Mouse (Mus musculus) left cerebral cortex, adult 2 months (tissue): ENCODE data around the gene Masp1. TPM values are rescaled to one million over a fixed set of nuclear protein-coding genes. Genes with fewer than 3 reads are reported as not detected.
A peak's percentile ranks its signal among the peaks of the same experiment; 100 is the strongest.

Source experiments
- DNase-seq, 2 experiments: peaks; one replicate each; pipeline ENCODE4 v3.0.0; 2021 to 2022; ENCODE audit warnings: low spot score in 2 of 2, mixed read lengths in 1 of 2; ENCODE audit errors: extremely low spot score in 1 of 2
- H3K27ac ChIP-seq: fragments of 200-600 bp; 2 replicates; pipeline ENCODE4 v1.8.1; 2022
- H3K4me3 ChIP-seq: fragments of 200-600 bp; 2 replicates; pipeline ENCODE4 v1.8.1; 2022
- CTCF ChIP-seq: fragments of 200-600 bp; IDR thresholded peaks from 2 replicates; pipeline ENCODE4 v1.8.1; 2022; ENCODE audit warnings: antibody characterized with exemption, mild to moderate bottlenecking, moderate library complexity
- intact Hi-C: fragments of 180-260 bp; cut with DNase I; formaldehyde crosslinking; loops from one replicate; pipeline ENCODE4 v1.15.1; 2025
- total RNA-seq, 2 experiments: library from RNA; stranded (reverse); gene quantifications; 2 replicates each; pipeline ENCODE4 v1.2.3; 2021

Gene Masp1
- total RNA-seq, 2 experiments from 2014 or later: 12.6 to 14.6 TPM

DNA sequence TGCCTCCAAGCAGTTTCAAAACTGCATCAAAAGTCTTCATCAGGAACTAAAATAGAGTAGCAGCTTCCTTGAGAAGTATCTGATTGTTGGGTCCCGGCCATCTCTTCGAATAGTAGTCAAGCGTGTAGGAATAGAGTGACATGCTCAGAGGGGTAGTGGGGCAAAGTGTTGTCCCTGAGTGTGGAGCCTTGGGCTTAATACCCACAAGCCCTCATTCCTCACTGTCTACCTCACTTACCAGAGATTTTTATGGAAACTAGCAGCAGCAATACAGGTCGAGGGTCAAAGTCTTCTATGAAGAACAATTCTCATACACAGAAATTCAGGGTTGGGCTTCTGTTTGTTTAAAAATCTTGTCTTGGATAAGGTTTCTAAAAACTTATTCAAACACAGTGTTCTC is 69.8 kb downstream of the Masp1 start:
- Histone ChIP-seq H3K27ac (no peak overlapping the region), H3K4me3 (no peak overlapping the region)
- no peak for TF ChIP-seq CTCF
- intact Hi-C loops: no loop called here
- no peak for DNase-seq

DNA sequence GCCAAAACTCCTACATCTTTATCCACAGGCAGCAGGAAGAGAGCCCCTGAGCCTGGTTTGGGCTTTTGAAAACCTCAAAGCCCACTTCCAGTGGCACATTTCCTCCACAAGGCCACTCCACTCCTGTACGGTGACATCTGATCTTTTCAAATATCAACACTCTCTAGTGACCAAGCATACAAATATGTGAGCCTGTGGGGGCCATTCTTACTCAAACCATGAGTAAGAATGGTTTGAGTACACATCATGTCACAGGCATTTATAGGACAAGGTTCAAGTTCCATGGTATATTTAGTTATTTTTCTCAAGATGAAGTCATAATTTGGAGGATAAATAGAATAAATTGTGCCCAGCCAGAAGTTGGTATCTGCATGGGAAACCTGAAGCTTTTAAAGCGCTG is 70.7 kb downstream of the Masp1 start:
- Histone ChIP-seq H3K27ac (no peak overlapping the region), H3K4me3 (no peak overlapping the region)
- intact Hi-C loops: no loop called here
- no peak for TF ChIP-seq CTCF
- DNase-seq: no peak

DNA sequence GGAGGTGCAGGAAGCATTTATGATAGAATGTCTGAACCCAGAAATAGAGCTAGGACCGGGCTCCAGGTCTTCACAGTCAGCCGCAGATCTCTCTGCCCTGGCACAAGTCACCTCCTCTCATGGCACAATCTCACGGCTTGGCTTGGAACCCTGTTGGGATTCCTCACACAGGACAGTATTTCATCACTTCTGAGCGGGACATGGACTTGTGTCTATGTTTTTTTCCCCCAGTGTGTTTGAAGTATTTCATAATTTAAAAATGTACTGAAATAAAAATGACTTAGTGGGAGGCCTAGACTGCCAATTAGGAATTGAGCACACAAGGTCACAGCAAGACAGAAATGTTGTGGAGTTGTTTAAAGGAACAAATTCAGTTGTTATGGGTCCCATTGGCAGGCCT is 76.4 kb downstream of the Masp1 start:
- intact Hi-C loops: no loop called here
- H3K4me3 ChIP-seq: no peak overlapping the region
- no peak overlapping the region for H3K27ac ChIP-seq
- DNase-seq: no peak
- TF ChIP-seq CTCF: no peak

DNA sequence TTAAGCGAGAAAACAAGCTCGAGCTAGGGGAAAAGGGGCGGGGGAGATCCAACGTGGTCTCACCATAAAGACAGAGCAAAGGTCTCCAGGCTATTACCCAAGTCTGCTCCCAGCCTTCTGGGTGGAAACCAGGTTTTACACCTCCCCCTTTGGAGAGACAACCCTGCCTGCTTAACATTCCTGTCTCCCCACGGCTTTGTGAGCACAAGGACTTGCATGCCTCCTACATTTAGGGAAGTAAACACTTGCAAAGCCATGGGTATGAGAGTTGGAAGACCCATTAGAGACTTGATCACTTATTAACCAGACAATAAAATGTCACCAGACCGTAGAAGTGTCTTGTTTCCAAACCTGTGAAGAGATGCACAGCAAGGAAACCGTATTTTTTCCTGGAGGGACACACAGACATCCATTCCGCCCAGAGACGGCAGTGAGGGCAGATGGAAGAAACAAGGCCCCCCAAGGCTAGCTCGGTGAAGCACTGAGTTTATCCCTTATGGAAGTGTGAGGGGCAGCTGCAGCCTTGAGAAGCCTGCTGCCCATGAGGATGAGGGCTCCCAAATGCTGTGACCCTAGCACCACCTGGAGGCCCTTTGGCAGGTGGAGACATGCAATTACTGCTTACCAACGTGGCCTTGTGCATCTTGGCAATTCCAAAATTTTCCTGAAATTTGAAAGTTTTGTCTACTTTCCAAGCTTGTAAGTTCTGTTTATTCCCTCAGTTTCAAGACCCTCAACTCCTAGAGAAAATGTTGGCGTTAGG is 83.0 kb downstream of the Masp1 start:
- intact Hi-C loops: no loop called here
- Histone ChIP-seq H3K27ac (no peak overlapping the region), H3K4me3 (no peak overlapping the region)
- no peak for DNase-seq
- peak; percentile 5 for TF ChIP-seq CTCF

DNA sequence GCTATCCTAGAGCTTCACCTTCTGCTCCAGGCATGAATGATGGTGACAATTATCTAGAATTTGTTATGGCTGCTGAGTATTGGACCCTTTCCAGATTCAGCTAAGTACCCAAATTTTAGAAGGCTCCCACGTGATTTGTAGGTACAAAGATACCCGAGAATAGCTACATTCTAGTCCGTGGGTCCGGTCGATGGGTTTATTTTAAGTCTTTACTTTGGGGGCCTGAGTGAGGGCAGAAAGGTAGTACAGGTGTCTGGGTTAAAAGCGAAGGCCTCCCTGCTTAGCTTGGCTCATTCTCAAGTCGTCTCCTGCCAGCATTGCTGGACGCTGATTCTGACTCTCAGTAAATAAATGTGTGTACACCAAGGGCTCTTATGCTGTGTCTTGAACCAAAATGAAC is 90.6 kb downstream of the Masp1 start:
- intact Hi-C loops: no loop called here
- H3K27ac ChIP-seq: no peak overlapping the region
- H3K4me3 ChIP-seq: no peak overlapping the region
- TF ChIP-seq CTCF: no peak
- no peak for DNase-seq

DNA sequence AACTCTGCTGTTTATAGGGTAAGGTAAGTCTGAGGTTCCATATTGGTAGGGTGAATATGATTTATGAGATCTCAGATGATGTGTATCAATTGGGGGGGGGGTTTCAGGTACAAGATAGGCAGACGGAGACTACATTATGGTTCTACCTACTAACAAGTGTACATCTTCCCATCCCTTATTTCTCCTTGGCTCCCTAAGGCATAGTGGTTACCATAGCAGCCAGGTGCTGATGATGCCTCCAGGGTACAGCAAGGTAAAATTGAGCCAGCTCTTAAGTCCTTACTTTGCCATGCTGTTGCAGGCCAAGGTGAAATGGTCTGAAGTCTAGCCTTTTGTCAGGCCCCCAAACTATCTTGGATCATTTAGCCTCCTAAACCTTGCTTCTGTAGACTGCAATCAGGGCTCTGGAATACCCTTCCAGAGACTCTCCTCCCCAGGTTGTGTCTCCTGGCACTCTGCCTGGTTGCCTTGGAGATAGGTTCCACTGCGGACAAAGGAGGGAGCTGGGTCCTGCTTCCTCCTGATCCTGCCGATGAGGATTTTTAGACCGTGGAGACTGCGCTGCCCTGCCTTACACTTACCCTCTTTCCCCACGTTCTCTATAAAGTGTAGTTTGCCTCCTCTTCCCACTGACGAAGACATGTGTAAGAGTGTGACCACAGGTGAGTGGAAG is 91.8 kb downstream of the Masp1 start, which contains the start of gene Rtp1:
Rtp1 (plus strand) TSS at position 487 of the 673 bp plus-strand sequence.
- no peak for TF ChIP-seq CTCF
- Histone ChIP-seq H3K27ac (no peak within 1 kb of the TSS), H3K4me3 (no peak within 1 kb of the TSS)
- intact Hi-C loops: no loop called here
- DNase-seq: no peak

DNA sequence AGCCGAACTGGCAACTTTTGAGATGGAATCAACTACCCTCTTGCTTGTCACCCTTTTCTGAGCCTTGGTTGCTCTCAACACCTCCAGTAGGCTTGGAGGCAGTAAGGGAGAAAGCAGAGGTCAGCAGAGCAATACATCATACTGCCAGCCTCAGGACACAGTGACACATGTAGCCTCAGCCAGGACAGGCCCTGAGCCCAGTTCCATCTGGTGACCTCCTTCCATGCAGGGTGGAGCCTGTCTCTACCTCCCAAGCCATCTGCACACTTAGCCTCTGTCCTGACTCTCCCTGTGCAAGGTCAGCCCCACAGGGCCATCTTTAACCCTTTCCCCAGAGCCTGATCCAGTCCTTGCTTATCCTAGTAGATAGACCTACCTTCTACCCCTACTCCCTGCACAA is 92.9 kb downstream of the Masp1 start:
- intact Hi-C loops: no loop called here
- no peak for DNase-seq
- H3K4me3 ChIP-seq: no peak overlapping the region
- no peak for TF ChIP-seq CTCF
- H3K27ac ChIP-seq: no peak overlapping the region

DNA sequence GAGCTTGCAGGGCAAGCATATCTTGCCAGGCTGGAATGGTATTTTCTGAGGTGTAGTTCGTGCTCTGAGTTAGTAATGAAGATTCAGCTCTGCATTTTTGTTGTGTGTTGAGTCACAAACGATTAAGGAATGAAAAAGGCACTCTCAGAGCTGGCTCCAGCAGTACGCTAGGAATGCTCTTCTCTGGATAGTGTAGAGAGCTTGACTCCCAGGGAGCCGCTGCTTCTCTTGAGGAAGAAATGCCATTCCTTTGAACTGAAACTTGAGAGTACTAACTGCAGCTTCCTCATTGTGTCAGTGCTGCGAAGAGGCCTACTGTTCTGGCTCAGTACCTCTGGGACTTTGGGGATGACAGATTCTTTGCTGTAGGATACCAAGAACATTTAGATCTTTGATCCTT is 96.8 kb downstream of the Masp1 start:
- Histone ChIP-seq H3K27ac (no peak overlapping the region), H3K4me3 (no peak overlapping the region)
- no peak for TF ChIP-seq CTCF
- intact Hi-C loops: no loop called here
- no peak for DNase-seq

DNA sequence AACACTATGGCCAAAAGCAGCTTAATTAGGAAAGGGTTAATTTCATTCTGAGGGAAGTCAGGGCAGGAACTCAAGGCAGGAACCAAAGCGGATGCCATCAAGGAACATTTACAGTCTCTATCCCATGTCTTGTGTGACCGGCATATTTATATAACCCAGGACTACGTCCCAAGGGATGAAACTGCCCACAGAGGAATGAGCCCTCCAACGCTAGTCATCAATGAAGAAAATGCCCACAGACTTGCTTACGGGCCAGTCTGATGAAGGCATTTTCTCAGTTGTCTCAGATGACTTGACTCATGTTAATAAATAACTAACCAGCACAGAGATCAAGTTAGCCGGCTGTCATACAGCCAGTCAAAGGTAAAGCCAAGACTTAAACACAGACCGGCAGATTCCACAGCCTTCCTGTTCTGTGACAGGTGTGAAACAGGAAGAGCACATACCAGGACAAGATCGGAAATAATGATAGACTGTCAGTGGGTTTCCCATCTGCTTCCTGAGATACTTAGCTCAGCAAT is 101.0 kb downstream of the Masp1 start:
- H3K4me3 ChIP-seq: no peak overlapping the region
- DNase-seq: no peak
- intact Hi-C loops: no loop called here
- TF ChIP-seq CTCF: no peak
- no peak overlapping the region for H3K27ac ChIP-seq

DNA sequence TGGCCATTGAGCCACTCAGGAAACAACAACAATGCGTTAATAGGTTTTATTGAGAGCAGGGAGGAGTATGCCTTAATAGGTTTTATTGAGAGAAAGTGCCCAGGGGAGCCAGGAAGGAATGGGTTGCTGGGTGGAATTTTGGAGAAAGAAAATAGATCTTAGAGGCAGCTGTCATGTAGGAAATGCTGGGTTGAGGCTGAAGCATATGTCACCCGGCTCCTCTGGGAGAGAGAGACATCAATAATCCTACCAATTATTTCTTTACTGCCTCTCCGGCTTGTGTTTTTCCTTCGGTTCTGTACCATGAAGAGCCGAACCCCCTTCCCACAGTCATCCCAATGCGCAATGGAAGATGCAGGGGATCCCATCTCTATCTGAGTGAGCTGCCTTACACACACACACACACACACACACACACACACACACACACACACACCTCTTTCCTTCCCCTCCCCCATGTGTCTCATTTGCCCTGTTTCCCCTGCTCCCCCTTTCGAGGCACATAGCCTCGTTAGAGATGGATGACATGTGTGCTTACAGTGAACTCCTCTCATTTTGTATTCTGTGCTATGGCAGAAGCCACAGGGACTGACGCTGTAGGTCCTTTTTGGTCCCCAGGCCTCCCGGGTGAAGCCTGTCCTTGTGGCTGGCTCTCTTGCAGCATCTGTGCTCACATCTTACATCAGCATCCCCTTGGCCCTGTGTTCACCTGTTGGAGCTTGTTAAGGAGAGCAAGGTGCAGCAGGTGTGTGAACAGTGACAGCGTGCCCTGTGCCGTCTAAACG is 103.0 kb downstream of the Masp1 start:
- Histone ChIP-seq H3K4me3 (no peak overlapping the region), H3K27ac (no peak overlapping the region)
- no peak for DNase-seq
- no peak for TF ChIP-seq CTCF
- intact Hi-C loops: no loop called here

DNA sequence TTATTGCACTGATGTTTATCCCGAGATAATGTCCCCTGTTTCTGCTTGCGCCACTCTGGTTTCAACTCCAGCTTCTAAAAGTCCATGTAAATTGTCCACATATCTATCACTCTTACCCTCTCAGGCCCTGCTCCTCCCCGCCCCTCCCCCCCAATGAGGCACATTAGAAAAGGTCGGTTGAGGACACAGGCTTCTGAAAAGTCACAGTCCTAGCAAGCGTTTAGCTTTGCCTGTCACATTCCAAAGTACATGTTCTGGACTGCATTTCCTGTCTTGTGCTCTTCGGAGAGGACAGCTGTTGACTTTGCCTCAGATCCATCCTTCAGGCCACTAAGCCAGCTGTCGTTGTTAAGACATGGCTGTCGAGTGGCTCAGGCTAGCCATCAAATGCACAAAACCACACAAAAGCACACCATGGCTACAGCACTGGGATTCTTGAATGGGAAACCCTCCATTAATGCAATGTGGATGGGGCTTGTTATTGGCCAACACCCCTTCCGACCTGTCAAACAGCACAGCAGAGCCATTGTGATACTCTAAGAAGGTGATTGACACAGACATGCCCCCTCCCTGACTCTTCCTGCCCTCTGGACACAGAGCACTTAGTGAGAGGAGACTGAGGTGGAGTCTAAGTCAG is 103.8 kb downstream of the Masp1 start:
- no peak for DNase-seq
- no peak overlapping the region for H3K4me3 ChIP-seq
- intact Hi-C loops: no loop called here
- no peak for TF ChIP-seq CTCF
- no peak overlapping the region for H3K27ac ChIP-seq
